Mouse (Mus musculus) adrenal gland, postnatal 10 days (tissue): ENCODE results near the gene Twist1. TPM values are rescaled to one million over a fixed set of nuclear protein-coding genes. Genes with fewer than 3 reads are reported as not detected.

Source experiments
- DNase-seq: peaks from one replicate; pipeline ENCODE4 v3.0.0; 2021; ENCODE audit warnings: mixed read lengths
- total RNA-seq, 2 experiments: library from RNA; stranded (reverse); gene quantifications; 2 replicates each; pipeline ENCODE4 v1.2.3; 2021

Gene Twist1
- total RNA-seq, 2 experiments from 2014 or later: 10.5 to 11.2 TPM

DNA sequence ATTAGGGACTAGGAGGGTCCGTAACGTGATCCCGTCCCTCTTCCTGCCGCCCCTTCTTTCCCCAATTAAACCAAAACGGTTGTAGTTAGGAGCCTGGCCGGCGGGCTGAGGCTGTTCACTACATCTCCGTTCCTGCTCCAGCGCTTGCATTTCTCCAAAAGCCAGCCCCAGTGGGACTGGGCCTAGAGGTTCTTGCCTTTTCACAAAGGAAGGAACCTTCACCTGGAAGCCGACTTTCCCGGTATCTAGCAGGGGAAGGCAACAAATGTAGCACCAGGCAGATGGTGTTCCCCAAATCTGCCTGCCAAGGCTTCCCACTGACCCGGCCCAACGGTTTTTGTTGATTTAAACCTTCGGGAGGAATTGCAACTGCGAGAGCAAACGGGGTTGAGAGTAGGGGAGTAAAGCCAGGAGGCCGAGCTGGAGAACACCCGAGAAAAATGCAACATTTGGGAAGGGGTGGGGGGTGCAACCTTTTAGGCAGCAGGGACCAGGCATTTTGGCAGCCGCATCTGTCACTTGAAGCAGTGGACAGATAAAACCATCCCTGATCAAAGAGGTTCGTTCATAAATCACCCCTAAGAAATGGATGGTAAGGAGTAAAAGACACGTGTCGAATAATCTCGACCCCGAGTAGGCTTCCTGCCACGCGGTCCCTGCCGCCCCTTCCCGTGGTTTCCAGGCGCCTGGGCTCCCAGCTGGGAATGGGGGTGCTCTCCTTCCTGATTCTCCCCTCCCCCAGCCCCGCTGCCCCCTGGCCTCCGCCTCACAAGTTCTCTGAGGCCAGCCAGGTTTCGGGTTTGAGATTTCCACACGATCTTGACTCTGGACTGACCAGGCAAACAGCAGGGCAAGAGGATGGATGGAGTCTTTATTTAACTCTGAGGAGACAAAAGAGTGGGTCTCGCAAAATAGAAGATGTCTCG, 9.3 kb downstream of the Twist1 start:
- peak; percentile 20 for DNase-seq

DNA sequence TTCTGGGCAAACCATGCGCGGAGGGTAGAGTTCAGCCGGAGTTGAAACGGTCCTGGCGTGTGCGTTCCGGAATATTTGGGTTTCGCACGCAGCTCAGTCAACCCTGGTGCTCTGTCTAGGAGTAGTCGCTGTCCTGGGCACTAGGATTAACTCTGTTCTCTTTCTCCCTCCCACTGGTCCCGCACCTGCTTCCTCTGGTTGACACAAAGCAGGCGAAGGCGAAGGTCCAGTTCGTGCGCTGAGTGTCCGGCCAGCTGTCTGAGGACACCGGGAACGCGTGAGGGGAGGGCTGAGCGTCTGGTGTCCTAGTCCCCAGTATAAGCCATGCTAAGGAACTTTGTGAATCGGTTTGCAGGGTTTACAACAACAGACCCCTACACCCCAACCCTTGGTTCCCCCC, 10.0 kb downstream of the Twist1 start:
- DNase-seq: peak; percentile 10

DNA sequence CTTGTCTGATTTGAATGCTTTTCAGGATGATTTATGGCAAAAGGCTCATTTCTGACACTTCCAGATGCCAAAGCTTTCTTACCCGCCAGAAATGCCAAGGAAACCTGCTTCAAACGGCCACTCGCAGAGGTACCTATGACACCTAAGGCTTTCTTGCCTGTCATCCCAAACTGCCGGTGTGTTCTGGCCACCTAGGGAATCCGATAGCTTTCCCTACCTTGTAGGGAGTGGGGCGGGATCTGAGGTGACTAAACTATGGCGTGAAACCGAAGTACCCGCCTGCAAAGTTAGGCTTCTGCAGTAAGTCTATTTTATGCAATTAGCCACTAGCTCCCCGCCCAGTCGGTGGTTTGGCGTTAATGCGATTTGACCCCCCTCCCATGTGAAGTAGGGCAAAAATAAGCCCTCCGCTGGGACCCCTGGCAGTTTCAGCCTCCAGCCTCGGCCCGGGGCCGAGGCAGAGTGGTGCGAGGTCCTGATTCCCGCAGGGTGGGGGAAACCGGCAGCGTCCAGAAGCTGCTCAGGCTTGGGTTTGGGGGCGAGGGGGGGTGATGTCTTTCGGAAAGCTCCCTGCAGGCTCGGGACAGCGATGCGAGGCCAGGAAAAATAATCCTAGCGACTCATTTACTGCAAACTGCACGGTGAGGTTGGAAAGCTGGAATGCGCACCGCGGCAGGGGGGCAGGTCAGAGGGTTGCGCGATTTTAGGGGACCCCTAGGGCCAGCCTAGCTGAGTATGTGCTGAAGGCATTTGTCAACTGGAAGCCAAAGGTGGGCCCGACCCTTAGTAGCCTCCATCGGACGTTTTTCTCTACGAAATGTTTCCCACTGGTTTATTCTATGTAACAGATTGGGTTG, 10.8 kb downstream of the Twist1 start:
- DNase-seq: no peak

DNA sequence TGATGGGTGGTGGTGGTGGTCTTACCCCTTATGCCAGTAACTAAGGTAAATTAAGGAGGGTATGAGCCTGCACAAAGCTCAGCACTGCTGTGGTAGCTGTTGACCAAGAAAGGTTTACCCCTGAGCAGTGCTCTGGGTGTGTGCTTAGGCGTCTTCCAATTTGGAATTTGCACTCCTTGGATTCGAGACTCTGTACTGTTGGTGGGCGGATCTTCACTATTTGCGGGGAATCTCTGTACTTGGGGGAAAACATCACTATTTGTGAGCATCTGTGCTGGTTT, 11.4 kb downstream of the Twist1 start:
- no peak for DNase-seq

DNA sequence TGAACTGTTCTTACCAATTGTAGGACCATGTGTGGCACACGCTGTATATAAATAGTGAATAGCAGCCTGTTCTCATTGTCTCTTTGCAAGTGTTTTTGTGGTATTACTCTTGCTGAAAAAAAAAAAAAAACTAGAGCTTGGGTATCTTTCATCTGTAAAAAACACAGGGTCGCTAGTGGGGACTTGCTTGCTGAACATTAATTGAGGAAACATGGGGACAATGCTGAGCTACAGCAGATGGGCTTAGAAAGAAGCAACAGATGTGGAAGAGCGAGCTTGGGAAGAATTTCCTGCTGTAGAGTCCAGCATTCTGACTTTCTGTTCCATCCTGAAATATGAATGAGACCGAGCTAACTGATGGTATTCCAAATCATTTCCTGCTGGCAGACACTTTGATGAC, 22.7 kb downstream of the Twist1 start:
- DNase-seq: no peak

DNA sequence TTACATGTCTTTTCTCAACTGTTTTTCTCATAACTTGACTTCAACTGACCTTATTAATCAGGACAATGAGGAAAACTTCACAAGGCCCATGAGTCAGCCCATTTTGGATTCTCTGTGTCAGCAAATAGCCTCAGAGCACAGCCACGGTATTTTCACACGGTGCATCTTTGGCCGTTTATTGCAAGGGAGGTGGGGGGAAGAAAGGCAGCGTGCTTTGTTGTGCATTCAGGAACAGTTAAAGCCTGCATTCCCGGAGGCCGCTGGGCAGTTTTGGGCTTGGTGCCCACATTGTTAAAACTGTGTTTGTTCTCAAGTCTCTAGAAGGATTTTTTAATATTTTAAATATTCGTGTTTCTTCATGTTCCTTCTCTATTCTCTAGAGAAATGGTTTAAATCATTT, 24.0 kb downstream of the Twist1 start:
- no peak for DNase-seq

DNA sequence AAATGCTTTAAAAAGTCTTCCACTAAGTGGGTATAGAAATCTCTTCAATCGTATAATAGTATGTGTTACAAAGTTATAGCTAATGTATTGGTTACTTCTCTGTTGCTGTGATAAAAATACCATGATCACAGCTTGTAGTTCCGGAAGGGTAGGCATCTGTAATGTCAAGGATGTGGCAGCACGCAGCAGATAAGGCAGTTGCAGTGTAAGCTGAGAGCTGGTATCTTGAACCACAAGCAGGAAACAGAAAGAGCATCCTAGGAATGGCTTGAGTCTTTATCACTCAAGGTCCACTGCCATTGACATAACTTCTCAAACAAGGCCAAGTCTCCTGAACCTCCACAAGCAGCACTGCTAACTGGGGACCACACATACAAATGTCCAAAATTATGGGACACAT, 35.7 kb downstream of the Twist1 start:
- DNase-seq: no peak

Other genes with a start within 250 kb of the Twist1 start
- gene Ferd3l, start 29.2 kb upstream of the Twist1 start, total RNA-seq: not detected